Mouse (Mus musculus) cortical plate, adult 2 months (tissue): ENCODE results near the gene 4930432K21Rik. TPM values are rescaled to one million over a fixed set of nuclear protein-coding genes. Genes with fewer than 3 reads are reported as not detected.

Experiments used
- H3K27ac ChIP-seq: fragments of 200-500 bp; 2 replicates; pipeline ENCODE4 v1.5.1; 2012; ENCODE audit warnings: low read length, control low read depth, inconsistent platforms; ENCODE audit not compliant: insufficient read depth
- H3K4me1 ChIP-seq: fragments of 200-500 bp; 2 replicates; pipeline ENCODE4 v1.6.1; 2011; ENCODE audit warnings: low read length; ENCODE audit not compliant: control insufficient read depth, insufficient read depth
- H3K4me3 ChIP-seq: fragments of 200-500 bp; 2 replicates; pipeline ENCODE4 v1.5.1; 2011; ENCODE audit warnings: mild to moderate bottlenecking, low read length, control low read depth; ENCODE audit not compliant: insufficient read depth
- CTCF ChIP-seq: fragments of 200-500 bp; IDR thresholded peaks from 2 replicates; pipeline ENCODE4 v1.5.1; 2011; ENCODE audit warnings: mild to moderate bottlenecking, control low read depth, low read length; ENCODE audit not compliant: insufficient read depth; ENCODE audit errors: extremely low read depth
- POLR2A ChIP-seq: fragments of 200-500 bp; IDR thresholded peaks from 2 replicates; pipeline ENCODE4 v1.6.1; 2011; ENCODE audit warnings: mild to moderate bottlenecking, low read length, control low read depth; ENCODE audit not compliant: insufficient read depth; ENCODE audit errors: extremely low read depth
- polyA plus RNA-seq: library from polyadenylated mRNA; depleted of rRNA; stranded (reverse); fragments of >200 nt; gene quantifications from 2 replicates; pipeline ENCODE4 v1.2.3, GENCODE M21; 2012

4930432K21Rik gene
- polyA plus RNA-seq, 1 experiment, result 3.0 TPM

DNA sequence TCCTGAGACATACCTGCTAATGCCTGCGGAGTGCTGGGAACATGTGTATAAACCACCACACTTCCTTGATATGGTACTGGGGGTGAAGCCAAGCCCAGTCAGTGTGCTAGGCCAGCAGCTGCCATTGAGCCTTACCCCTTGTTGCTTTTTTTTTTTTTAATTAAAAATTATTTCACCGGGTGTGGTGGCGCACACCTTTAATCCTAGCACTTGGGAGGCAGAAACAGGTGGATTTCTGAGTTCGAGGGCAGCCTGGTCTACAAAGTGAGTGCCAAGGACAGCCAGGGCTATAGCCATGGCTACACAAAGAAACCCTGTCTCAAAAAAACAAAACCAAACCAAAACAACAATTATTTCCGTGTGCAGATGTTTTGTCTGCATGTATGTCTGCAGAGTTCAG lies 57.2 kb downstream of the 4930432K21Rik start:
- Histone ChIP-seq H3K4me1 (no peaks in the 10 kb centered on the region; the same call in none of the 2 replicates), H3K27ac (no peak overlapping the region)
- no peak for TF ChIP-seq CTCF
- no peak for TF ChIP-seq POLR2A

DNA sequence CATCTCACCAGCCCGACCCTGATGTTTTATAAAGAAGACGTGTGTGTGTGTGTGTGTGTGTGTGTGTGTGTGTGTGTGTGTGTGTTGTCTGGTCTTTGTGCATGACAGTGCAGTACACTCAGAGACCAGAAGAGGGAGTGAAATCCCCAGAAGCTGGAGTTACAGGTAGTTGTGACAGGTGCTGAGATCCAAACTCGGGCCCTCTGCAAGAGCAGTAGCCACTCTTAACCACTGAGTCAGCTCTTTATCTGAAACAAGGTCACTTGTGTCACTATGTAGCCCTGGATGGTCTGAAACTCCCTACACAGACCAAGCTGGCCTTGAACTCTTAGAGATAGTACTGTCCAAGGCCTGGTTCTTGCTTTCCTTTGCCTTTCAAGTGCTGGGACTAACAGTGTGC lies 58.8 kb downstream of the 4930432K21Rik start:
- TF ChIP-seq CTCF, result no peak
- no peak for TF ChIP-seq POLR2A

More for the DNA sequence above, 57.2 kb downstream of the 4930432K21Rik start:
- no peak overlapping the region for H3K4me3 ChIP-seq

DNA sequence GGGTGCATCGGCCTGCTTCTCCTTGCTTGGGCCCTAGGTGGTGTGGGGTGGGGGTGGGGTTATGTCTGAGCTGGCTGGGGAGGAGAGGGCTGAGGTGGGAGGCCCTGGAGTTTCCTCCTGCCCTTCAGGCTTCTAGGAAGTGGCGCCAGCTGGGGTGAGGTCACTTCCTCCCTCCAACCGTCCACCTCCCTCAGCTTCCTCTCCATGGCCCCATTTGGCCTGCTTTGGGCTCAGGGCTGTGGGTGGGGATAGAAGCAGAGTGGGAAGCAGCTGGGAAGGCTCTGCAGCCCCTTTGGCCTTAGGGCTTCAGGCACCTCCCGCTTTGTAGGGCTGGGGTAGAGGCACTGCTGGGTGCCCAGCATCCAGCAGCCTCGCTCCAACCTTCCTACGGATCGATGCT lies 60.0 kb downstream of the 4930432K21Rik start:
- H3K27ac ChIP-seq, result peak overlapping the region; percentile 70
- TF ChIP-seq POLR2A, result no peak
- no peak for TF ChIP-seq CTCF
- H3K4me3 ChIP-seq, result no peak overlapping the region
- no peaks in the 10 kb centered on the region for H3K4me1 ChIP-seq

More for the DNA sequence above, 58.8 kb downstream of the 4930432K21Rik start:
- H3K4me3 ChIP-seq, result no peak overlapping the region
- no peak overlapping the region for H3K27ac ChIP-seq
- no peaks in the 10 kb centered on the region; the same call in 1 of the 2 replicates for H3K4me1 ChIP-seq

DNA sequence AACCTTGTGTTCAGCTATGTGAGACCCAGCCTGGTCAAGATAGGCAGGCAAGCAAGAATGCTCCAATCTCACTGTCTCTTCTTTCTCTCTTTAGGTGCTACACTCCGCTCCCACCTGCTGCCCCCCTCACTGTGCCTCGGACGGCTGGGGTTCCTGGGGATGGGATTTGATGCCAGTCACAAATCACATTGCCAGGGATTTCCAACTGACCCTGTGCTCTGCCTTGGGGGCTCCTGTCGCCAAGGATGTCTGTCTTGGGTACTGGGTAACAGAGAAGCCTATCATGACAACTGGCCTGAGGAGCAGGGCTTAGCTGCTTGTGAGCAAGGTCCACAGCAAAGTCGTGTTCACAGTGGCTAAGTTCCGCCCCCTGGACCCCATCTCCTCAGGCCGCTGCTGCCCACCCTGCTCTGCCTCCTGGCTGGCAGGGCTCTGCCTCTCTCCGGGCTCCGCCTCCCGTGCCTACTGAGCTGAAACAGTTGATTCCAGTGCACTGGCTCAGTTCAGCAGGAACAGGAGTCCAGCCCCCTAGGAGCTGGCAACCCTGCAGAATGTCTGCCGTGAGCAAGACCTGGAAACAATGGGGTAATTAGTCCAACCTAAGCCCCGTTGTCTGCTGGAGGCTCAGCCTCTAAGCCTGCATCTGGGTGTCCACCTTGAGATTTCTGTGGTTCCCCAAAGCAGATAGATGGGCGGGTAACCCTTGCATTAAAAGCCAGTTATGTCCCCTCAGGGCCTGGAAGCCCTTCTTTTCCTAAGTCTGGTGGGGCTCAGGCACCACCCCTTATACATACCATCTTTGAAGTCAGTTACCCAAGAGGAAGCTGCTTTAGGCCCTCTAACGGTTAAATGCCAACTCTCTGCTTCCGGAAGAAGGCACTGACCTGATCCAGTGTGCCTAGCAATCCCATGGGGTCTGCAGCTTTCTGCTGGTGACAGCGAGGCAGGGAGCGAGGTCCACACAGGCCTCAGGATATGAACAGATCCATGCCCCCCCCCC lies 60.9 kb downstream of the 4930432K21Rik start:
- TF ChIP-seq CTCF (no peak), POLR2A (no peak)
- Histone ChIP-seq H3K27ac (no peak overlapping the region; the same call in 1 of the 2 replicates), H3K4me3 (no peak overlapping the region), H3K4me1 (no peaks in the 10 kb centered on the region)

DNA sequence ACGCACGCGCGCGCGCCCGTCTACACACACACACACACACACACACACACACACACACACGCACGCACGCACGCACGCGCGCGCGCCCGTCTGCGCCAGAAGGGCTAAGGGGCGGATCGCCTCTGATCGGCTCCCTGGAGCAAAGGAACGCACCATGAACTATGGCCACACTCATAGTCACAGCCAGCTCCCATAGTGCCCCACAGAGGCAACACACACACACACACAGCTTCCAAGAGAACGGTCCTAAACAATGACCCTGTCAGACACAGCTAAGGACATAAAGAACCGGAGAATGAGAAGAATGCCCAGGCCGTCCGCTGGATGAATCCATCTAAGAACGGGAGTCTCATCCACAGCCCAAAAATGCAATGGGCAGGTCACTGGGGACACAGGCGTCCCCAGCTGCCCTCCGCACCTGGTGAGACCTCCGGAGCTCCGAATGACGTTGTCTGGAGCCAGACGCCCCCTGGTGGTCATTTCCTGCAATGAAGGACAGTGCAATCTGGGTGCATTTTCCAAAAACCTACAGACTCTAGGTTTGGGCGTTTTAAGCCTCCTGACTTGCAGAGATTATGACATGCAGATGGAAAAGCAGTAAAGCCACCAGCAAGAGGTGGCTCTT lies 62.5 kb downstream of the 4930432K21Rik start:
- TF ChIP-seq POLR2A, result no peak
- peak; percentile 80 for TF ChIP-seq CTCF
- peak overlapping the region; percentile 22; the same call in 1 of the 2 replicates for H3K27ac ChIP-seq
- H3K4me3 ChIP-seq, result peak overlapping the region; percentile 9; the same call in 1 of the 2 replicates
- H3K4me1 ChIP-seq, result no peaks in the 10 kb centered on the region

DNA sequence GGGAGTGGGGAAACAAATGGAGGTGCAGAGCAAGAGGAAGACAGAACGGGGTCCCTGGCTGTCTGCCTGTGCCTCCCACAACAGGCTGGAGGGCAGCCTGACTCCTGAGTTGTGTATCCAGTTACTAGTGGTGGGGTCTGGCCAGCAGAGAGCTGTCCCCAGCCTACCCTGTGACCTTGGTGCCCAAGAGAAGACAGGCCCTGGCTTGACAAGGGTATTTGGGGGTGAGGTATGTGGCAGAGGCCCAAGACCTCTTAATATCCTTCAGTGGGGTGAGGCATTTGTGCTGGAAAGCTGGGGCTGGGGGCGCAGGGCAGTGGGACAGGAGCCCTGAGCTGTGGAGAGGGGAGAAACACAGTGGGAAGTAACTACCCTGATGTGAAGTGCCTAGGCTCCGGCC lies 63.4 kb downstream of the 4930432K21Rik start:
- Histone ChIP-seq H3K27ac (no peak overlapping the region), H3K4me3 (no peak overlapping the region), H3K4me1 (no peaks in the 10 kb centered on the region)
- TF ChIP-seq CTCF (no peak), POLR2A (no peak)

DNA sequence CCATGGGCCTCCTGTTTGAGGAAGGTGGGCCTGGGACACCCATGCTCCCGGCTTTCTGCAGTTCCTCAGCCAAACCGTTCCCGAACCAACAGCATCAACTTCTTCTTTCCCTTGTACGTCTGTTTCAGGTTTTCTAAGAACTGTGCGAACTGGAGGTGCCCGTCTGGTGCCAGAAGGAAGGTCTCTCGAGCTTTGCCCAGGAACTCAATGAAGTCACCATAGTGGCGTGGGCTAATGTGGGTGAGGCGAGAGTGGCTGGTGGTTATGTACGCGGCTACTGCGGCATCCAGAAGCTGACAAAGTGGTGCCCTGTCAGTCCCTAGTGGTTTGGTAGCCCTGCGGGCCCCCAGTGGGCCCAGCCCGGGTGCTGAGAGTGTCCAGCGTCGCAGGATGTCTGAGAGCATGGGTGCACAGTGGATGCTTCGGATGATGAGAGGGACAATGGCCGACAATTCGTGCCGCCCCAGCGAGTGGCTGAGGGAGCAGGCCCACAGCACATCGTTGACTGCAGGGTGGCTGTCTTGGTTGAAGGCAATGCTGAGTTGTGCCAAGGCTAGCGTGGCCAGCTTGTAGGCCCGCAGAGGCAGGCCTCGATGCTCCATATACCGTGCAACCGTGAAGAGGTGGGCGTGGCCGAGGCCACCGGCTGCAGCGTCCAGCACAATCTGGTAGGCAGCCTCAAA lies 64.2 kb downstream of the 4930432K21Rik start:
- TF ChIP-seq POLR2A, result no peak
- no peak for TF ChIP-seq CTCF
- Histone ChIP-seq H3K27ac (no peak overlapping the region), H3K4me1 (no peaks in the 10 kb centered on the region), H3K4me3 (no peak overlapping the region)

DNA sequence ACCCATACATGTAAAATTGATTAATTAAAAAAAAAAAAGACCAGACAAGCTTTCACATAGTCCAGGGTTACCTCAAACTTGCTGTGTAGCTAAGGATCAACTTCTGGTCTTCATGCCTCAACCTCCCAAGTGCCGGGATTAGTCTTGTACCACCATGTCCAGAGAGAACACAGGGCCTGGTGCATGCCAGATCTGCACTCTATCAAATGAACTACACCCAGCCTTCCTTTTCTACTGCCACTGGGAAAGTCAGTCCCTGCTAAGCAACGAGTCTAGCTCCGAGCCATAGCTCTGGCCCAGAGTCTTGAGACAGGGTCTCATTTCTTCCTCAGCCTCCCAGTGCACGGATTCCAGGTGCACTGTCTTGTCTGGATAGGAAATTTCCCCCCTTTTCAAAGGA lies 65.5 kb downstream of the 4930432K21Rik start:
- no peak overlapping the region for H3K4me3 ChIP-seq

DNA sequence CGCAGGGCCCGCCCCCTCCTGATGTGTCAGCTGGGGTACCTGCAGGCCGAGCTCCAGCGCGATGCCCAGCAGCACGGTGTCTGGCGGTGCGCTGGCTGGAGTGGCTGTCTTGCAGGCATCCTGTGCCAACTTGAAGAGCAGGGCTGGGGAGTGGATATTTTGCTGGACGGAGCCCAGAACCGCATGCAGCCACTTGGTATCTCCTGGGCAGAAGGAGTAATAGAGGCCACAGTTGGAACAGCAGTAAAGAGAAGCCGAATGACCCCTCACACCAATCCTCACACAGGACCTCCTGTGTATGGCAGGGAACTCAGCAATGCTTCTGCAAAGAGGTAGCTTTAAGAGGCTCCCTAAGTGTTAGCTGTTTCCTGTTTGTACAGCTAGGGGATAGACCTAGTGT lies 69.4 kb downstream of the 4930432K21Rik start:
- Histone ChIP-seq H3K27ac (no peak overlapping the region), H3K4me1 (no peaks in the 10 kb centered on the region), H3K4me3 (no peak overlapping the region)
- TF ChIP-seq POLR2A (no peak), CTCF (no peak)

More for the DNA sequence above, 65.5 kb downstream of the 4930432K21Rik start:
- Histone ChIP-seq H3K4me1 (no peaks in the 10 kb centered on the region), H3K27ac (no peak overlapping the region)
- TF ChIP-seq POLR2A (no peak), CTCF (no peak)

DNA sequence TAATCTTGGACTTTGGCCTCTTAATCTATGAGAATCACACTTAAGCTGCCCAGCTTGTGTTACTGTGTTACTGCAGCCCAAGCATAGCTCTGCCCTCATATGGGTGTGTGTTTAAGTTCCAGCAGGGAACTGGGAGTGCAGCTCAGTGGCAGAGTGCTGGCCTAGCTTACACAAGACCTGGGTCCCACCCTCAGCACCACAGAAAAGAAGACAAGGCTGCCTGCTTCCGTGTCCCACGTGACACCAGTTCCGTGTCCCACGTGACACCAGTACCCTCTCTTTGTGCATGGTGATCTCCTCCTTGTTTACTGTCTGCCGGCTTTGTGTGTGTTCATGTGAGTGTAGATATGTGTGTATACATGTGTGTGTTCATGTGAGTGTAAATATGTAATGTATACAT lies 70.3 kb downstream of the 4930432K21Rik start:
- TF ChIP-seq CTCF (no peak), POLR2A (no peak)

More for the DNA sequence above, 70.3 kb downstream of the 4930432K21Rik start:
- no peak overlapping the region for H3K4me3 ChIP-seq
- no peak overlapping the region for H3K27ac ChIP-seq
- no peaks in the 10 kb centered on the region for H3K4me1 ChIP-seq
